Mouse (Mus musculus): ENCODE measurements around the gene Adssl1. TPM values are rescaled to one million over a fixed set of nuclear protein-coding genes. Genes with fewer than 3 reads are reported as not detected.

The Adssl1 gene
- polyA plus RNA-seq, 1 experiment from 2014 or later: 93.7 TPM

DNA sequence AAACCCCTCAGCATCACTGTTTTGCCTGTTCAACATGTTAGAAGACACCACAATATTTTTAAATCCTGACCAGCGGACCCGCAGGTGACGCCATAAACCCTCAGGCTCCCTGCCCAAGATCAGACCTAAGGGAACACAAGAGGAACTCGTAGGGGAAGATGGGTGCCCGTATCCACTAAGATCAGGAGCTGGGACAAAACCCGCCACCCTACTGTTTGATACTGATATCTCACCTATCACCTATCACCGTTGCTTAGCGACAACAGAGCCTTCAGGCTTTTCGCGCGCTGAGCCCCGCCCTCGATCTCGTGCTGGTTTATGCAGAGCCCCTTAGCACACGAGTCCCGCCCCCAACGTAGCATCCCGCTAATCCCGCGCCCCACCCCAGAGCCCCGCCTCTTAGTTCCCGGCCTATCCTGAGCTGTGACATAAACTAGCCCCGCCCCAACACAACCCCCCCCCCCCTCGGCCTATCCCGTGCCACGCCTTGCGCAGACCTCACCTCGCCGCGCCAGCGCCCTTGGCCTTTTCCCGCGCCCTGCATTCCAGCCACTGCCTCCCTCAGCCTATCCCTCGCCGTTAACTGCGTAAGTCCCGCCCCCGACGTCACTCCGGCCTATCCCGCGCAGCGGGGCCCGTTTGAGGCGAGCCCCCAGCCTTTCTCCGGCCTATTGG is 24.5 kb downstream of the Adssl1 start, which contains the start of gene Siva1:
Gene Siva1 (plus strand): TSS at position 500 of the 675 bp plus-strand sequence.
- Histone ChIP-seq H3K9me3 (replicated peaks) (no peaks in the 10 kb centered on the region), H3K27me3 (no peaks in the 10 kb centered on the region), H3K36me3 (peaks cover 28% of the 10 kb centered on the region; the same call in 1 of the 2 replicates), H3K9ac (peak within 1 kb of the TSS; percentile 78), H3K4me3 (peak within 1 kb of the TSS; percentile 86), H3K4me2 (peak within 1 kb of the TSS; percentile 96), H3K27ac (peak within 1 kb of the TSS; percentile 82), H3K4me1 (replicated peaks) (peaks cover 23% of the 10 kb centered on the region)
- WGBS: 2% methylated on average over 44 of the region's 46 CpGs
- peak; percentile 98 for ATAC-seq (replicated peaks; ENCODE audit: insufficient number of reproducible peaks, insufficient read depth, low FRiP score, low read depth)

DNA sequence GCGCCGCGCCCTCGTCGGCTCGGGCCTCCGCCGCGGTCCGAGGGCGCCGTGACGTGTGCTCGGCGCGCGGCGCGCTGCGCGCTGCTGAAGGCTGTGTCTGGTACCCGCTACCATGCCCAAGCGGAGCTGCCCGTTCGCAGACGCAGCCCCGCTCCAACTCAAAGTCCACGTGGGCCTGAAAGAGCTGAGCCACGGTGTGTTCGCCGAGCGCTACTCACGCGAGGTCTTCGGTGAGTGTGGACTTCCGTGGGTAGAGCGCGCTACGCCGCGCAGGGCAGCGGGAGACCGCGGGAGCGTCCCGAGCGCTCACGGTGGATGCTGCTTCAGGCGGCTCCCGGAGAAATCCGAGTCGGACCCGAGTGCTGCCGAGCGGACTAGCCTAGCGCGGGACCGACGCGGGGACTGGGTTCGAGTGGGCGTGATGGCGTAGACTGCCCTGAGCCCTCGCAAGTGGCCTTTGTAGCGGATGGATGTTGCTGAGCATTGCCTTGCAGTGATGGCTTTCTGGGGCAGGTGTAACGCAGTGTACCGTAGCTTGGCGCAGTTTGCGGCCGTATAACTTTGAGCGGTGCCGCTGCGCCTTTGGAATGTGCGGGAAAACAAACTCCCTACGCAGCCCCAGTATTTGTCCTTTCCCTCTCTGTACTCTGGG is 25.1 kb downstream of the Adssl1 start:
- ATAC-seq (replicated peaks; ENCODE audit: insufficient number of reproducible peaks, insufficient read depth, low FRiP score, low read depth): peak; percentile 19
- peak overlapping the region; percentile 78 for H3K9ac ChIP-seq
- H3K27me3 ChIP-seq: no peaks in the 10 kb centered on the region
- peak overlapping the region; percentile 86 for H3K4me3 ChIP-seq
- H3K9me3 ChIP-seq (replicated peaks): no peaks in the 10 kb centered on the region
- peaks cover 23% of the 10 kb centered on the region for H3K4me1 ChIP-seq (replicated peaks)
- H3K36me3 ChIP-seq: peaks cover 28% of the 10 kb centered on the region; the same call in 1 of the 2 replicates
- under 1% methylated on average over 75 of the region's 75 CpGs for WGBS
- peak overlapping the region; percentile 96 for H3K4me2 ChIP-seq
- H3K27ac ChIP-seq: peak overlapping the region; percentile 82

DNA sequence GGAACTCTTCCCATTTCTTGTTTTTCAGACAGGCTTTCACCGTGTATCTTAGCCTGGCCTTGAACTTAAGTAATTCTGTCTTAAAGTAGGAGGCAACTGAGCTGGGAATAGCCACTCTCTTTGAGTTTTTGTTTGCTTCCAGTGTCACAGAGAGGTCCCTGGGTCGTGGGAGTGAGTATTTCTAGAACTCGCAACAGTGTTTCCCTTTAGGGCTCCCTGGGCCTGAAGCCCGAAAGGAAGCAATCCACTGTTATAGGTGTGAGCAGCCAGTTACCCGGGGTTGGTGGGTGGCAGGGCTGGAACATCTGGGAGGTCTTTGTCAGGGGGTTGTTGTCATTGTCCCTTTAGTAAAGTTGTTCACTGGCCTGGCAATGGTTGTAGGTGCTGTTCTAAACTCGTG is 26.3 kb downstream of the Adssl1 start:
- ATAC-seq (replicated peaks; ENCODE audit: insufficient number of reproducible peaks, insufficient read depth, low FRiP score, low read depth): no peak
- WGBS: 56% methylated on average over 6 of the region's 6 CpGs
- H3K4me2 ChIP-seq: peak overlapping the region; percentile 96
- no peak overlapping the region for H3K27ac ChIP-seq
- peaks cover 27% of the 10 kb centered on the region; the same call in 1 of the 2 replicates for H3K36me3 ChIP-seq
- H3K4me1 ChIP-seq (replicated peaks): peaks cover 23% of the 10 kb centered on the region
- peak overlapping the region; percentile 78; the same call in 1 of the 2 replicates for H3K9ac ChIP-seq
- no peaks in the 10 kb centered on the region for H3K9me3 ChIP-seq (replicated peaks)
- peak overlapping the region; percentile 86 for H3K4me3 ChIP-seq
- no peaks in the 10 kb centered on the region for H3K27me3 ChIP-seq

DNA sequence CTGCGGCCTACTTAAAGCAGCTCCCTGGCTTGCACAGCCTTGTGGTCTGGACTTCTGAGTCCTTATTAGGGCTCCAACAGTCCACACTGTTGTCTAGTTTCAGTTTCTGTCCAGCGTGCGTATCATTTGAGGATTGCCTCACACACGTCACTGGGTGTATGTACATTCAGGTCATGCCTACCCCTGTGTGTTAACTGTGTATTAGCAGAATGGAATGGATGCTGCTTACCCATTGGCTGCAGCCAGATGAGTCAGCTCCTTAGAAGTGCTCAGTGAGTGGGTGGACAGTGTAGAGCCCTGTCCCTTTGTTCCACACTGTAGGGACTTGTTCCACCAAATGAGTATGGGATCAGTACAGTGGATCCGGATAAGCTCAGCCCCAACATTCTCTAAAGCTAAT is 28.2 kb downstream of the Adssl1 start:
- ATAC-seq (replicated peaks; ENCODE audit: insufficient number of reproducible peaks, insufficient read depth, low FRiP score, low read depth): no peak
- WGBS: 88% methylated on average over 5 of the region's 5 CpGs
- Histone ChIP-seq H3K9ac (no peak overlapping the region), H3K9me3 (replicated peaks) (no peaks in the 10 kb centered on the region), H3K27me3 (no peaks in the 10 kb centered on the region), H3K36me3 (peaks cover 41% of the 10 kb centered on the region; the same call in 1 of the 2 replicates), H3K4me3 (no peak overlapping the region), H3K4me1 (replicated peaks) (peaks cover 25% of the 10 kb centered on the region), H3K27ac (no peak overlapping the region), H3K4me2 (no peak overlapping the region)

DNA sequence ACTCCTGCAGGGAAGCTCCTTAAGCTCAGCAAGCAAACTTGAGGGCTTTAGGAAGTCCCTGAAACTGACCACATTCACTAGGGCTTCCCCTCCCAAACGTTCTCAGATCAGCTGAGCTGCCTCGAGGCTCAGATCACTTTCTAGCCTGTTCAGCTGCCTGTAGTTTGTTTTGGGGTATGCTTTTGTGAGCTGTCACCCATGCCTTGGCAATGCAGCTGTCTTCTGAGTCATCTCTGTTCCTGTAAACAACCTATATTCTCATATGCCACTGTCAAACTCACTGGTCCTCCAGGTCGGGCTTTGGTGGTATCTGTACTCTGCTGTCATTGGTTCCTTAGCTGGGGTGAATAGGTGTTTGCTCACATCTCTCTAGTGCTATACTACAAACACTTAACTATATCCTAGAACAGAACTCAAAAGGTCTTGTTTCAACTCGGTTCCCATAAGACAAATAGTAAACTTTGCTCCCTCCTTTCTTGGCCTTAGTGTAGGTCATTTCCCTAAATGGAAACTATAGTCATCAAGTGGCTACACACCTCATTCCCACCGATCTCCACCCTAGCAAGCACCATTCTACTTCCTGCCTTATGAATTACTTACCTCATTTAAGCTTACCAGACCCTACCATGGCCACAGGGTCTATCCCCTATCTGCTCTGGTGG is 32.1 kb downstream of the Adssl1 start:
- 76% methylated on average over 5 of the region's 5 CpGs for WGBS
- no peak for ATAC-seq (replicated peaks; ENCODE audit: insufficient number of reproducible peaks, insufficient read depth, low FRiP score, low read depth)
- no peaks in the 10 kb centered on the region for H3K27me3 ChIP-seq
- no peaks in the 10 kb centered on the region for H3K9me3 ChIP-seq (replicated peaks)
- no peak overlapping the region for H3K4me3 ChIP-seq
- H3K27ac ChIP-seq: no peak overlapping the region
- H3K4me2 ChIP-seq: no peak overlapping the region
- no peak overlapping the region for H3K9ac ChIP-seq
- H3K4me1 ChIP-seq (replicated peaks): peaks cover 25% of the 10 kb centered on the region
- H3K36me3 ChIP-seq: peaks cover 74% of the 10 kb centered on the region

DNA sequence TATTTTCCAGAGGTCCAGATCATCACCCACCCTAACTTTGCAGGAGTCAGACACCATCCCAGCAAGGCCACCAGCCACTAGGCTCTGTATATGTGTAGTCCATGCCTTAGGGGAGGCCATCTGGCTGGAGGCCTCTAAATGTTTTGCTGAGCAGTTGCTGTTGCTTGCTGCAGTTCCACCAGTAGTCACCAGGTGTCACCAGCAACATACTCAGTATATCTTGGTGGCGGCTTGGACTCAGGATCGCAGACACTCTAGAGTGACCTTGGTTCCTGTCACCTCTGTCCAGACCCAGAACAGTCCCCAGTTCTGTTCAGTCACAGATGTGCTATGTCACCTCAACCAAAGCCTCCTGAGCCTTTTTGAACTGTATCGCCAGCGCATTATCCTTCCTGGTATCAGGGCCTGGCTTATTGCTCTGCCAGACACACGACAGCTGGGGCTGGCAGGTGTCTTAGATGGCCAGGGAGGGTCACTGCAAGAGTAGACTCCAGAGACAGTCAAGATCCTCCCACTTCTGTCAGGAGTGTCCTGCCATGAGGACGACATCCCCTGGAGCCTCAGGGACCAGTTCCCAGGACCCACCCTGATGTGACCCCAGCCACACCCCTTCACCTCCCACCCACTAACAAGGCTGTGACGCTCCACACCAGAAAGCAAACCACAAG is 33.4 kb downstream of the Adssl1 start:
- WGBS: 25% methylated on average over 7 of the region's 7 CpGs
- Histone ChIP-seq H3K4me1 (replicated peaks) (peaks cover 28% of the 10 kb centered on the region), H3K4me2 (no peak overlapping the region), H3K4me3 (no peak overlapping the region), H3K36me3 (peaks cover 76% of the 10 kb centered on the region), H3K9me3 (replicated peaks) (no peaks in the 10 kb centered on the region), H3K27me3 (no peaks in the 10 kb centered on the region), H3K27ac (peak overlapping the region; percentile 82), H3K9ac (no peak overlapping the region)
- peak; percentile 58 for ATAC-seq (replicated peaks; ENCODE audit: insufficient number of reproducible peaks, insufficient read depth, low FRiP score, low read depth)

DNA sequence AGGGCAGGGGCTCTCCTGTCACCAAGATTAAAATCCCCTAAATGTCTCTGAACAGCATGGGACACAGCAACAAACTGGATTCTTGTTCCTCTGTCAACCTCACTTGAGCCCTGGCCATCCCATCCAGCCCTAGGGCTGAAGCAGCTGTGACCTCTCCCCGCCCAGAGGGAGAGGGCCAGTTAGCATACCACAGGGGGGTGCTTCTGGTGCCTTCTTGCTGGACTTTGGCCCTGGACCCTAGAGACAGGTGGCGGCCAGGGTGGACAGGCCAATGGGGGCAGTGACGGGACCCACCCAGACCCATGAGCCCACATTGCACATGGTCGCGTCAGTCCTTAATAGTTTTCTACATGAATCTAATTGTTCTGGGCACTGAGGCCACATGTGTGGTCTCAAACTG is 34.2 kb downstream of the Adssl1 start:
- Histone ChIP-seq H3K27me3 (no peaks in the 10 kb centered on the region), H3K4me2 (no peak overlapping the region), H3K27ac (peak overlapping the region; percentile 82), H3K4me3 (no peak overlapping the region), H3K4me1 (replicated peaks) (peaks cover 36% of the 10 kb centered on the region), H3K36me3 (peaks cover 76% of the 10 kb centered on the region), H3K9me3 (replicated peaks) (no peaks in the 10 kb centered on the region), H3K9ac (no peak overlapping the region)
- no peak for ATAC-seq (replicated peaks; ENCODE audit: insufficient number of reproducible peaks, insufficient read depth, low FRiP score, low read depth)
- 87% methylated on average over 5 of the region's 5 CpGs for WGBS

DNA sequence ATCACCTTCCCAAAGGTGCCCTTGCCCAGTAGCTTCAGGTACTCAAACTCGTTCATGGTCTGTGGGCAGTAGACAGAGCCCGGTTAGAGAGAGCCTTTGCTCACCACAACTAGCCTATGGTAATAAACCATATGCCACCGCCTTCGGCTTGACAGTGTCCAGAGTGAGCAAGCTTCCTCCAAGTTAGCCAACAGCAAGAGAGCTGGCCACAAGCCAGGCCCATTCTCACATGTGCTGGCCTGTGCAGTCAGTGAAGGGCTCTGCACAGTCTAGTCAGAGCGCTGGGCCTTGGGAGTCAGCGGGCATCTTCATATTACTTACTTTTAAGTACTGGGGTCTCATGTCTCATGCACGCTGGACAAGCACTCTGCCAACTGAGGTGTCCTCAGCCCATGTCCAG is 38.8 kb downstream of the Adssl1 start:
- Histone ChIP-seq H3K9ac (no peak overlapping the region; the same call in 1 of the 2 replicates), H3K9me3 (replicated peaks) (no peaks in the 10 kb centered on the region), H3K4me3 (no peak overlapping the region), H3K4me1 (replicated peaks) (peaks cover 76% of the 10 kb centered on the region), H3K27me3 (no peaks in the 10 kb centered on the region), H3K27ac (peak overlapping the region; percentile 28; the same call in 1 of the 2 replicates), H3K36me3 (peaks cover 75% of the 10 kb centered on the region), H3K4me2 (no peak overlapping the region)
- no peak for ATAC-seq (replicated peaks; ENCODE audit: insufficient number of reproducible peaks, insufficient read depth, low FRiP score, low read depth)
- WGBS: 75% methylated on average over 7 of the region's 7 CpGs

DNA sequence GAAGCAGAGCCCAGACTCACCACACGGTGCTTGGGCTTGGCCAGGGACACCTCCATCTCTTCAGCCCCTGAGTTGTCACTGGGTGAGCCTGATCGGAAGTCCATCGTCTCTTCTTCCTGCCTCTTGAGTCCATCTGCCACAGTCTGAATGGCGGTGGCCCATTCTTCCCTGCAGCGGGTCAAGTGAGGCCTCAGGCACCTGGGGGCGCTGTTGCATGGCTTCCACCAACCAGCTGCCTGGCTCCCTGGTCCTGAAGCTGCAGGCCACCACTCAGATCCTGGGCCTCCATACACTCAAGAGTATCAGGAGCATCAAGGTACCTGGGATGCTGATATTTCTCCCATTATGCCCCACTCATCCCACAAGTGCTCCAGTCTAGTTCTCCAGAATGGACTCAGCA is 39.3 kb downstream of the Adssl1 start:
- peaks cover 76% of the 10 kb centered on the region for H3K4me1 ChIP-seq (replicated peaks)
- no peaks in the 10 kb centered on the region for H3K9me3 ChIP-seq (replicated peaks)
- no peak overlapping the region for H3K4me2 ChIP-seq
- H3K27ac ChIP-seq: peak overlapping the region; percentile 28; the same call in 1 of the 2 replicates
- H3K27me3 ChIP-seq: no peaks in the 10 kb centered on the region
- H3K4me3 ChIP-seq: no peak overlapping the region
- ATAC-seq (replicated peaks; ENCODE audit: insufficient number of reproducible peaks, insufficient read depth, low FRiP score, low read depth): no peak
- no peak overlapping the region; the same call in 1 of the 2 replicates for H3K9ac ChIP-seq
- peaks cover 70% of the 10 kb centered on the region for H3K36me3 ChIP-seq
- 85% methylated on average over 6 of the region's 6 CpGs for WGBS

DNA sequence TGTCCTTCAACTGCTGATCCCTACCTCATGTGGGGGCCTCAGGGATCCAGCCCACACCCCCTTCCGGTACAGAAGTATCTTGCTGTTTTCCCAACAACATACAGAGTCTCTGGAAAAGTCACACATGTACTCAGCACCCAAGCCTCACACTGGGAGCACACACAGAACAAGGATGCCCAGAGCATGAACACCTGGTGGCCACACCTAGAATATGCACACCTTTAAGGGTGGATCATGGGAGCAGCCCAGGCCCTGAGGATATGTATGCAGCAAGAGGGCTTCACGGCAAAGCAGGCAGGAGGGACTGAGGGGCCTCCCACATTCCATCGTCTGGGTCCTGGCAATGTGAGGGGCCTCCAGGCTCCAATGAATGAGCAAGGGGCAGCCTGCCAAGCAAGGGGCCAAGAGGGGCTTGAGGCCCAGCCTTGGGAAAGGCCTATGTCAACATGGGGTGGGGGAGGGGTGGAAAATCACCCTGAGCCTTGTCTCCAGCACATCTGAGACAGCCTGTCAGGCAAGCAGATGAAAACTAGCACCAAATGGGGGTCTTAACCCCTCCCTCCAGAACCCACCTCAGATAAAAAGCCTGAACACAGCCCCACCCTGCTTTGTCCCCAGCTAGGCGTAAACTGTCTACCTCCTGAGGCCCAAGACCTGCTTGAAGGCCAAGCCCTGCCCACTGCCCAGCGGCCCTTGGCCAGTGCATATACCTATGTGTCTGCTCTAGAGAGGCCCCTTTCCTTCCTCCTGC is 40.9 kb downstream of the Adssl1 start:
- H3K9me3 ChIP-seq (replicated peaks): no peaks in the 10 kb centered on the region
- ATAC-seq (replicated peaks; ENCODE audit: insufficient number of reproducible peaks, insufficient read depth, low FRiP score, low read depth): peak; percentile 86
- WGBS: 26% methylated on average over 5 of the region's 5 CpGs

More for the DNA sequence above, 40.9 kb downstream of the Adssl1 start:
- H3K4me3 ChIP-seq: peak overlapping the region; percentile 9; the same call in 1 of the 2 replicates
- peak overlapping the region; percentile 52 for H3K4me2 ChIP-seq
- peak overlapping the region; percentile 95 for H3K27ac ChIP-seq
- peaks cover 78% of the 10 kb centered on the region for H3K4me1 ChIP-seq (replicated peaks)
- H3K27me3 ChIP-seq: no peaks in the 10 kb centered on the region
- peaks cover 54% of the 10 kb centered on the region for H3K36me3 ChIP-seq
- peak overlapping the region; percentile 38 for H3K9ac ChIP-seq
